Mouse (Mus musculus) ES-Bruce4 (cell line): ENCODE results near the gene 9130204L05Rik. TPM values are rescaled to one million over a fixed set of nuclear protein-coding genes. Genes with fewer than 3 reads are reported as not detected.

ENCODE experiments used
- H3K27ac ChIP-seq: 2 replicates; pipeline ENCODE4 v1.5.1; 2012; ENCODE audit warnings: low read length, inconsistent platforms; ENCODE audit not compliant: insufficient read depth
- H3K27me3 ChIP-seq: 2 replicates; pipeline ENCODE4 v1.6.1; 2012; ENCODE audit warnings: mild to moderate bottlenecking, low read length, inconsistent platforms; ENCODE audit not compliant: control insufficient read depth, poor library complexity, insufficient read depth, severe bottlenecking
- H3K36me3 ChIP-seq: 2 replicates; pipeline ENCODE4 v1.6.1; 2012; ENCODE audit warnings: inconsistent platforms, mild to moderate bottlenecking, low read length, moderate library complexity; ENCODE audit not compliant: control insufficient read depth, poor library complexity, insufficient read depth, severe bottlenecking
- H3K4me1 ChIP-seq: one replicate; pipeline ENCODE4 v1.8.1; 2011; ENCODE audit warnings: low read length; ENCODE audit not compliant: control insufficient read depth, insufficient read depth
- H3K4me3 ChIP-seq: 2 replicates; pipeline ENCODE4 v1.5.1; 2011; ENCODE audit warnings: low read depth, mild to moderate bottlenecking, low read length
- H3K9ac ChIP-seq: 2 replicates; pipeline ENCODE4 v1.6.1; 2012; ENCODE audit warnings: low read depth, mild to moderate bottlenecking, inconsistent platforms; ENCODE audit not compliant: poor library complexity, severe bottlenecking
- H3K9me3 ChIP-seq: replicated peaks from 2 replicates; pipeline ENCODE4 v1.6.1; 2012; ENCODE audit warnings: mild to moderate bottlenecking, low read length, inconsistent platforms; ENCODE audit not compliant: control insufficient read depth, poor library complexity, insufficient read depth, severe bottlenecking
- CTCF ChIP-seq: IDR thresholded peaks from one replicate; pipeline ENCODE4 v1.8.1; 2011; ENCODE audit warnings: low read depth, low read length
- EP300 ChIP-seq: IDR thresholded peaks from 2 replicates; pipeline ENCODE4 v1.6.1; 2011; ENCODE audit warnings: low read depth, low read length; ENCODE audit not compliant: insufficient read depth
- POLR2A ChIP-seq: IDR thresholded peaks from one replicate; pipeline ENCODE4 v1.8.1; 2011; ENCODE audit warnings: low read length; ENCODE audit not compliant: insufficient read depth
- polyA plus RNA-seq: library from polyadenylated mRNA; stranded (reverse); fragments of >200 nt; gene quantifications from 2 replicates; pipeline ENCODE4 v1.2.4, GENCODE M21; 2011; ENCODE audit warnings: low read depth; ENCODE audit not compliant: missing spikeins, insufficient read depth, insufficient read length

The 9130204L05Rik gene
- not detected in 2 replicates for polyA plus RNA-seq

GRCm38 (mm10) chr3:91090703-91091102 is at the start of gene 9130204L05Rik:
9130204L05Rik (minus strand) TSS chr3:91090803.
- Histone ChIP-seq H3K4me3 (no peak within 1 kb of the TSS), H3K27me3 (no peaks in the 10 kb centered on the region), H3K9me3 (no peaks in the 10 kb centered on the region), H3K9ac (no peak within 1 kb of the TSS), H3K27ac (no peak within 1 kb of the TSS), H3K4me1 (no peaks in the 10 kb centered on the region), H3K36me3 (no peaks in the 10 kb centered on the region)
- no peak for TF ChIP-seq CTCF
- no peak for TF ChIP-seq POLR2A
- no peak for TF ChIP-seq EP300

DNA sequence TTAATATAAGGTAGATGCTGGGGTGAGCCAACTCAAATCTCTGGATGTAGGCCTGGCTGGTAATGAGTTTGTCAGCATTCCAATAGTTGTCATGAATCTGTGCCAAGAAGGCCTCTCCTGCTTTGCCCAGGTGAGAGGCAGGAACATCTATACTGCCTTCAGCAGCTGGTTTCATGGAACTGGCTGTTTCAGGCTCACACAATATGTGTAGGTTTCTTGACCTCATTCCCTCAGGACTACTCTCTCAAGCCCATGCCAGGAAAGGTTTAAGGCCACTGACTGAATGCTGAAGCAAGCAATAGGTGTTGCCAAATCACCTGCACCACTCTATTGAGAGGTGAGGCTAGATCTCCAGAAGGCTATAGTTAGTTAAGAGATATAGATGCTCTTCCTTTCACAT is 18.1 kb upstream of the 9130204L05Rik start:
- TF ChIP-seq POLR2A: no peak
- no peak for TF ChIP-seq CTCF
- no peak for TF ChIP-seq EP300
- H3K4me1 ChIP-seq: no peaks in the 10 kb centered on the region
- no peaks in the 10 kb centered on the region for H3K27me3 ChIP-seq
- H3K36me3 ChIP-seq: no peaks in the 10 kb centered on the region
- no peak overlapping the region for H3K27ac ChIP-seq
- no peaks in the 10 kb centered on the region for H3K9me3 ChIP-seq
- H3K4me3 ChIP-seq: no peak overlapping the region
- no peak overlapping the region for H3K9ac ChIP-seq

DNA sequence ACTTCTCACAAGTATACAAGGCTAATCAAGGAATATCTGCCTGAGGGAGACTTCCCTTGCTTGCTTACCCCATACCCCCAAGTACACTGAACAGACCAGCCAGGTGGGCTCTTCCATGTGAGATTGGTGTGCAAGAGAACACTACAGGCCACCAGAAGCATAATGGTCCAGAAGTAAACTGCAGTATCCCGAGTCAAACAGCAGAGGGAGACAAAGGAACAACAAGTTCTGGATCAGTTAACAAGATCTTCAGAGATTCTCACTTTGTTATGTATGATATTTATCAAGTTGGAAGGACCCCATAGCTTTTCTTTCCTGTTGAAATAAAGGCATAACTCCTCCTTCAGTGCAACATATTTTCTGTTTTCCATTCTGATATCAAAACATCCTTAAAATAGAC is 31.4 kb downstream of the 9130204L05Rik start:
- Histone ChIP-seq H3K9me3 (no peaks in the 10 kb centered on the region), H3K27me3 (no peaks in the 10 kb centered on the region), H3K4me3 (no peak overlapping the region), H3K4me1 (no peaks in the 10 kb centered on the region), H3K27ac (no peak overlapping the region), H3K36me3 (no peaks in the 10 kb centered on the region), H3K9ac (no peak overlapping the region)
- TF ChIP-seq EP300: no peak
- no peak for TF ChIP-seq POLR2A
- no peak for TF ChIP-seq CTCF

DNA sequence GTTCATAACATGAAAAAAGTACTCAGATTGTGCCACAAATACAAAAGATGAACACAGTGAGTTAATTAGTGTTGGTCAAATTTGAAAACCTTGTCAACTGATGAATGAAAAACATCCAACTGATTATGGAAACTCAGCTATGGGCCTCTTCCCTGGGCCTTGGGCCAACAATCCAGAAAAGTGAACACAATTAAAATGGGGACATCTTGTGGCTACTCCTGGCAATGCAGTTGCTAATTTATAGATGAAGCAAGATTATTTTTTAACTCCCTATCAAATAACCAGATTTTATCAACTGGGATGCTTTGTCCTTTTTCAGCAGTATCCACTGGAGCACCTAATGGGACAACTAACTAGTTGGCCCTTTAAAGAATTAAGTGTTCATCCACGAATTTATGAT is 37.9 kb downstream of the 9130204L05Rik start:
- H3K9ac ChIP-seq: no peak overlapping the region
- no peaks in the 10 kb centered on the region for H3K36me3 ChIP-seq
- no peak overlapping the region for H3K27ac ChIP-seq
- no peak overlapping the region for H3K4me3 ChIP-seq
- H3K4me1 ChIP-seq: no peaks in the 10 kb centered on the region
- no peaks in the 10 kb centered on the region for H3K9me3 ChIP-seq
- TF ChIP-seq POLR2A (no peak), CTCF (no peak), EP300 (no peak)
- H3K27me3 ChIP-seq: no peaks in the 10 kb centered on the region
